ENCODE assay signal across 8 mouse cellular contexts in the genomic region with DNA sequence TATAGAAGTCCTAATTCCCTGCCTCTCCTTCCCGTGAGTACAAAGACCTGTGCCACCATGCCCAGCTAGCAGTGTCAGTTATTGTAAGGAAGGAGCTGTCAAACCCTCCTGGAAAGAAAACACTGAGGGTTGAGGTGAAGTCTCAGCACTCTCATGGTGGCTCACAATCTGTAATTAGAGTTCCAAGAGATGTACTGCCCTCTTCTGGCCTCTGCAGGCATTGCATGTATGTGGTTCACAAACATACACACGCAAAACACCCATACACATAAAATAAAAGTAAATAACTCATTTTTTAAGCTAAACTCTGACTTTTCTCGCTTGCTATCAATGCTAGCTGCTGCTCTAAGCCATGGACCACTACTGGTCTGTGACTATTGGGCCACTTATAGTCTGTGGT. TPM values are rescaled to one million over a fixed set of nuclear protein-coding genes. Genes with fewer than 3 reads are reported as not detected.
DNase-seq lines count a peak whose midpoint lies in the region; ATAC-seq and TF ChIP-seq lines count a peak whose summit lies in the region.
"Had no signal": no experiment of that assay in that cellular context is flagged by ENCODE, and none has a peak within 500 bp of the region (broad histone marks: within the 10 kb centered on the region; RNA-seq: fewer than 3 reads in every experiment).

No protein-coding gene starts in this region.

- no peak overlapping the region for H3K4me3 ChIP-seq in left cerebral cortex, adult 2 months
- H3K4me3 ChIP-seq in G1E (ENCODE audit: low read depth, low read length), result no peak overlapping the region

- intact Hi-C loops in left cerebral cortex, adult 2 months (cut with DNase I), result no loop called here
- intact Hi-C loops in left cerebral cortex, postnatal 14 days (cut with DNase I), result no loop called here

- no peaks in the 10 kb centered on the region for H3K9me3 ChIP-seq in G1E (replicated peaks)

- DNase-seq in left cerebral cortex, adult 2 months (ENCODE audit: extremely low spot score in 1 of 2, low spot score in 2 of 2), result no peak
- no peak for DNase-seq in left cerebral cortex, postnatal 14 days (ENCODE audit: low spot score in 2 of 2)
- DNase-seq in G1E (ENCODE audit: low spot score), result no peak
- peak; percentile 40 to 65 for DNase-seq in adrenal gland, postnatal 36 days
- peak; percentile 67 for DNase-seq in lung, postnatal 36 days
- peak; percentile 74 for DNase-seq in thymus, postnatal 4 days

- ATAC-seq in G1E (ENCODE audit: extremely low read depth, insufficient number of reproducible peaks, low FRiP score, poor library complexity, severe bottlenecking), result no peak
- peak; percentile 76 for ATAC-seq in granulocyte monocyte progenitor cell, adult 5-6 weeks (replicated peaks; ENCODE audit: poor library complexity, severe bottlenecking)

- no peaks in the 10 kb centered on the region for H3K4me1 ChIP-seq in G1E (ENCODE audit: insufficient read depth, low read depth, low read length)

- H3K36me3 ChIP-seq in G1E (replicated peaks), result no peaks in the 10 kb centered on the region

- H3K27me3 ChIP-seq in G1E (ENCODE audit: insufficient read depth, low read length), result peaks cover 32% of the 10 kb centered on the region

- H3K27ac ChIP-seq in left cerebral cortex, adult 2 months, result no peak overlapping the region

- TF ChIP-seq CTCF in left cerebral cortex, adult 2 months (IDR thresholded peaks at IDR 0.05), result peak; percentile 57
- TF ChIP-seq CTCF in G1E (IDR thresholded peaks at IDR 0.05; ENCODE audit: low read depth, low read length), result peak; percentile 83

RNA-seq across cellular contexts. Expression of gene Sec61a2, which starts 11.4 kb away (rescaled TPM):
- 100 to 1,000 TPM in 1 of 2 experiments, 10 to 100 TPM in 1; 98.1 to 104 TPM for total RNA-seq in left cerebral cortex, adult 2 months (2021)
- 100 to 1,000 TPM; 116 to 123 TPM for total RNA-seq in left cerebral cortex, postnatal 14 days (2021)
- total RNA-seq in G1E (2014; fragmentation: Nextera tagmentation) (116 and 120 TPM in 2 replicates), G1E (2017) (36.4 and 46.5 TPM in 2 replicates)
- 2.5 and 2.9 TPM in 2 replicates for polyA plus RNA-seq in G1E (2012)
- total RNA-seq in adrenal gland, postnatal 36 days (2021), result 10 to 100 TPM; 28.0 to 38.2 TPM
- total RNA-seq in granulocyte monocyte progenitor cell, adult 5-6 weeks (2014; fragmentation: Nextera tagmentation), result 31.8 and 34.3 TPM in 2 replicates
- 7.4 and 16.8 TPM in 2 replicates for total RNA-seq in granulocyte monocyte progenitor cell, adult 5-6 weeks (2017)

RNA-seq across cellular contexts. Expression of gene Dhtkd1, which starts 36.0 kb away (rescaled TPM):
- total RNA-seq in left cerebral cortex, adult 2 months (2021), result 10 to 100 TPM; 10.5 to 13.2 TPM
- total RNA-seq in left cerebral cortex, postnatal 14 days (2021), result 1 to 10 TPM; 6.6 to 8.6 TPM
- total RNA-seq in G1E (2014; fragmentation: Nextera tagmentation) (not detected in 2 replicates), G1E (2017) (0.11 TPM in 1 of 2 replicates, not detected in the other)
- 0.02 TPM in 1 of 2 replicates, not detected in the other for polyA plus RNA-seq in G1E (2012)
- 10 to 100 TPM in 1 of 2 experiments, 1 to 10 TPM in 1; 7.7 to 14.2 TPM for total RNA-seq in adrenal gland, postnatal 36 days (2021)
- 0.45 and 3.7 TPM in 2 replicates for total RNA-seq in granulocyte monocyte progenitor cell, adult 5-6 weeks (2014; fragmentation: Nextera tagmentation)
- total RNA-seq in granulocyte monocyte progenitor cell, adult 5-6 weeks (2017), result 0.10 and 0.17 TPM in 2 replicates

RNA-seq across cellular contexts. Expression of gene Gm13199, which starts 43.9 kb away (rescaled TPM):
- total RNA-seq in left cerebral cortex, adult 2 months (2021), result 1 to 10 TPM; 2.4 to 3.2 TPM
- 1 to 10 TPM in 1 of 2 experiments, under 1 TPM in 1; 0.99 to 1.4 TPM for total RNA-seq in left cerebral cortex, postnatal 14 days (2021)
- total RNA-seq in G1E (2014; fragmentation: Nextera tagmentation) (5.0 TPM in 1 of 2 replicates, not detected in the other), G1E (2017) (0.82 and 1.0 TPM in 2 replicates)
- polyA plus RNA-seq in G1E (2012), result 0.13 TPM in 1 of 2 replicates, not detected in the other
- total RNA-seq in adrenal gland, postnatal 36 days (2021), result under 1 TPM; 0.66 to 0.73 TPM
- 7.8 TPM in 1 of 2 replicates, not detected in the other for total RNA-seq in granulocyte monocyte progenitor cell, adult 5-6 weeks (2014; fragmentation: Nextera tagmentation)
- not detected in 2 replicates for total RNA-seq in granulocyte monocyte progenitor cell, adult 5-6 weeks (2017)
- total RNA-seq: hematopoietic stem cell, adult 5-6 weeks had no signal

RNA-seq across cellular contexts. Expression of gene Upf2, which starts 44.6 kb away (rescaled TPM):
- total RNA-seq in left cerebral cortex, adult 2 months (2021), result 10 to 100 TPM; 43.9 to 44.1 TPM
- total RNA-seq in left cerebral cortex, postnatal 14 days (2021), result 10 to 100 TPM; 22.4 to 25.0 TPM
- total RNA-seq in G1E (2014; fragmentation: Nextera tagmentation), result 46.0 and 48.8 TPM in 2 replicates
- total RNA-seq in G1E (2017), result 22.0 and 27.9 TPM in 2 replicates
- polyA plus RNA-seq in G1E (2012), result 4.7 and 6.2 TPM in 2 replicates
- 10 to 100 TPM; 22.1 to 24.5 TPM for total RNA-seq in adrenal gland, postnatal 36 days (2021)
- 23.5 and 26.8 TPM in 2 replicates for total RNA-seq in granulocyte monocyte progenitor cell, adult 5-6 weeks (2014; fragmentation: Nextera tagmentation)
- 32.9 and 36.1 TPM in 2 replicates for total RNA-seq in granulocyte monocyte progenitor cell, adult 5-6 weeks (2017)

Comparison
In these comparisons a context has a peak if more than half of its experiments do, and no peak if none do; other contexts are left out.
1. DNase-seq: peak in adrenal gland, postnatal 36 days (2 of 2), lung, postnatal 36 days (single experiment) and thymus, postnatal 4 days (single experiment); none in left cerebral cortex, adult 2 months (0 of 2), left cerebral cortex, postnatal 14 days (0 of 2) and G1E (single experiment).